Mouse (Mus musculus) erythroblast, embryonic 14.5 days (primary cell): Measurements from ENCODE around the gene Acvr1.

Source experiments
- GATA1 ChIP-seq: IDR thresholded peaks from 2 replicates; pipeline ENCODE4 v1.6.1; 2012; ENCODE audit warnings: low read length, inconsistent platforms, mixed read lengths
- TAL1 ChIP-seq: IDR thresholded peaks from 3 replicates; pipeline ENCODE4 v1.6.1; 2012; ENCODE audit warnings: low read length, inconsistent platforms, mixed read lengths

GRCm38 (mm10) chr2:58597556-58597955 is 30.6 kb upstream of the Acvr1 start:
- no peak for TF ChIP-seq TAL1
- TF ChIP-seq GATA1: no peak
